Mouse (Mus musculus): ENCODE data around the gene Foxi3.

The Foxi3 gene

DNA sequence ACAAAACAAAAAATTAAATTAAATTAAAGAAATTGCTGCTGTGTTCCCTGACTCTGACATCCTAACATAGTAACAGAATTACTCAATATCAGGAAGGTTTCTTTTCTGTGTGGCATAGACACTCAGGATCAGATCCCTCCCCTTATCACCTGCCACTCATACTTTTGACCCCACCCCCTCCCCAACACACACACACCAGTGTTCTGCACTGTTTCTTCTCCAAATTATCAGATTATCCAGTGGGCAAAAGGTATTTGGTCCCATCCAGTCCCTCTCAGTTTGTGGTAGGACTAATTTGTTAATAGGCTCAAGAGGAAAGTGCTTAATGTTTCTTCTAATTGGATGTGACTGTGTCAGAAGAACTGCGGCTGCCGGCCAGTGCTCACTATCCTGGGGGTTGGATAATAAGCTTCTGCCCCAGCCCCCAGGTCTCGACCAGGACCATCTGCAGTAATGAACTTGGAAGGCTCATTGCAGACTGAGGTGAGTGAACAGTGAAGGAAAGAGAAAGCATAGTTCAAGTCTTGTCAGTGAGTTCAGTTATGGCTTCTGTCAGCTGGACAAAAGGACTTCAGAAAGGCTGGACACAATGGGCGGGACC, 39.9 kb downstream of the Foxi3 start:
- no peak for DNase-seq

DNA sequence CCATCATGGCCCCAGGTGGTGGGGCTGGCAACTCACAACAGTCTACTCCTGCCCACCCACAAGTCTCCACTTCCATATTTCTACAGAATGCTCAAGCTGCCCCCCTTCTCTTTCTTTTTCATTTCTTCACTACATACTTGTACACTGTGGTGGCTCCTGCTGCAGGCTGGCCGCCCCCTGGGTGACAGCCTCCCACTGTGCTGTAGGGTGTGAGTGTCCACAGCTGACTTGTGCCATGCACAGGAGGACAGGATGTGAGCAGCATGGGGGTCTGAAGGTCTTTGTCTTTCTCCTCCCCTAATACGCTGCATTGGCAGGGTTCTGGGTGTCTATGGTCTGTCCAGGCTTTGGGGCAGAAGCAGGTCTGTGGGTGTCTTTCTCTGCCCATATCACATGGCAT, 46.3 kb downstream of the Foxi3 start:
- DNase-seq = no peak

DNA sequence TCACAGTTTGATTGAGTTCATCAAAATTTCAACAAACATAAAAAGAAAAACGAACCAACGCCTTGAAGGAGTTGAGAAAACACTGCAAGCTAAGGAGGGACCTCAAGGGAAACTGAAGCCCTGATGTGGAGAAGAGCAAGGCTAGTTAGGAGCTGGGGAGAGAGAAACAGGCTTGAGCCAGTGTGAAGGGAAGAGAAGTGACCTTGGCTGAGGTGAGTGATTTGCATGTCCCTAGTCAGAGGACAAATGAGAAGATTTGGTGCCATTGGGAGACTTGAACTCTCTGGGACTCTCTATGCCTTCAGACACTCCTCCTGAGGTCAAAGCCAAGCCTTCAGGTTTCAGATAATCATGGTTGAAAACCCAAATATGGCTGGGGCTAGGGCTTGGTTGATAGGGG, 47.8 kb downstream of the Foxi3 start:
- no peak for DNase-seq
